Mouse (Mus musculus) brain, embryonic 14.5 days (tissue): ENCODE measurements around the gene Msrb3. TPM values are rescaled to one million over a fixed set of nuclear protein-coding genes. Genes with fewer than 3 reads are reported as not detected.

Experiments used
- DNase-seq: peaks from one replicate; pipeline ENCODE4 v3.0.0-alpha.2; 2011; ENCODE audit warnings: low read depth
- CTCF ChIP-seq: fragments of 200-500 bp; IDR thresholded peaks from 2 replicates; pipeline ENCODE4 v1.5.1; 2012; ENCODE audit warnings: inconsistent platforms, mild to moderate bottlenecking, moderate library complexity, borderline replicate concordance; ENCODE audit not compliant: insufficient read depth, insufficient read length; ENCODE audit errors: extremely low read depth
- POLR2A ChIP-seq: fragments of 200-500 bp; IDR thresholded peaks from 2 replicates; pipeline ENCODE4 v1.6.1; 2012; ENCODE audit warnings: mild to moderate bottlenecking, inconsistent platforms, borderline replicate concordance; ENCODE audit not compliant: poor library complexity, insufficient read depth, insufficient read length, severe bottlenecking; ENCODE audit errors: extremely low read depth
- polyA plus RNA-seq: library from polyadenylated mRNA; depleted of rRNA; stranded (reverse); fragments of >200 nt; gene quantifications from 2 replicates; pipeline ENCODE4 v1.2.3, GENCODE M21; 2012

The Msrb3 gene
- polyA plus RNA-seq, 1 experiment: 4.1 TPM

DNA sequence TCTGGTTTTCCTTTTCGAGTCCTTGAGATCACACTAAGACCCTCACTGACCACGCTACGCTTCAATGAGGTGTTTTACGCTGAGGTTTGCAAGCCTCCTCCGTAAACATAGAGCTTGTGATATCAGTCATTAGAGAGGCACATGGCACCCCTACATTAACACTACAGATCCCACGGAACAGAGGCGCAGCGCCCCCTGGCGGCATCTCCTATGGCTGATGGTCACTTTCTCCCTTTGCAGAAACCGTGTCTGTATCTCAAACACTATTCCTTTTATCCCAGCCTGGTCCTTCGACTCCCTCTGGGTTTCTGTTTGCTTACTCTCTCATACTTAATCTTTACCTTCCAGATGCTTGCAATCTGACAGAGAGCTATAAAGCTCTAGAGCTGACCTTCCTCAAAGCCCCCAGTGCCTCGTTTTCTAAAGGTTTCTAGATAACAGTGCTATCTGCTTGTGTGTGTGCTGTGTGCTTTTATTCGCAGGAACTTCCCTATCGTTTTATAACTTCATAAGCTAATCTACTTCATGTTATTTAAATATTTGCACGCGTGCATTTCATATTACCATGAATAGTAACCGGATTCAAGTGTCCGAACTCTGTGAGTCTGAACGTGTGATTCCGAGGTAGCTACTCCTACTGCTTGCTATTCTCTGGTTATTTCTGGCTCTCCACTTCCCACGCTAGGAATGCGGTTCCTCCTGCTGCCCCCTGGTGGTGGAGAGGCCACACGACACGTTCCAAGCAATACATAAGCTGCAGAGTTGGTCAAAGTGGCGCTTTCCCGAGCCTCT, 23.0 kb downstream of the Msrb3 start:
- TF ChIP-seq POLR2A (no peak), CTCF (peak; percentile 99)

DNA sequence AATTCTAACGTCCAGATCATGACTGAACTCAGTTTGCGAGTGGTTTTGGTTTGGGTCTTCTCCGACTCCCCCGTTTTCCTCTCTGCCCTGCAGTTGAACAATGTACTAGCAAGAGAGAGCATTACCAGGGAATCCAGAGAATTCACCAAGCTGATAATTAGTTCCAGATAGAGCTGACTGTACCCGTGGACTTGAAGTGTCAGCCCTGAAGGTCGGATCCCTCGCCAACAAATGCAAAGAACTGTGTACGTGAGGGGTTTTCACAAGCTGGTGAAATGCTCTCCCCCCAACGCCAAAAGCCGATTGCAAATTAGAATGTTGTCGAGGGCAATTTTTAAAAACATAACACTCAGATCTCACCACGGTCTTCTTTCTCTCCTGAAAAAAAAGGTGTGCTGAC, 24.6 kb downstream of the Msrb3 start:
- no peak for DNase-seq
- TF ChIP-seq CTCF (no peak), POLR2A (no peak)

More for the DNA sequence above, 23.0 kb downstream of the Msrb3 start:
- peak; percentile 90 for DNase-seq

DNA sequence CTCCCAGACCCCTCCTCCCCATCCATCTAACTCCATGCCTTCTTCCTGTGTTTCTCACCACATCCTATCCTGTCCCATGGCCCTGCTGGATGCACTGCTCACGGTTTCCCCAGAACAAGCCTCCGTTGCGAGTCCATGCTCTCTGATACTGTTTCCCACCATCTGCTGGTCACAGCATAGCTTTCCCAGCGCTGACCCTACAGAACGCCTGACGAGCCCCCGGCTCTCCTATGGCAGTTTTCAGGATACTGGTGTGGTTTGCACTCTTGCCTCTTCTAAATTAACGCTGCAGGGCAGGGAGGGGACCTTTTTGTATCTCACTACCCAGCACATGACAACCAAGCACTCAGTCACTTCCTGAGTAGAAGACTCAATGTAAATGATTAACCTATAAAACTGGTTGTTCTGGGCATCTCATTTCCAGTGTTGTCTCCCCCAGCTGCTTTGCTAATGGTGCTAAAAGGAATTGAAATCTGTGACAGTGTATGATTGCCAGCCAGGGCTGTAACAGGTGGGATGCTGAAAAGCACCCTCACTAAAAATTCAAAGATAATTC, 25.2 kb downstream of the Msrb3 start:
- TF ChIP-seq POLR2A: no peak
- no peak for TF ChIP-seq CTCF
- no peak for DNase-seq

DNA sequence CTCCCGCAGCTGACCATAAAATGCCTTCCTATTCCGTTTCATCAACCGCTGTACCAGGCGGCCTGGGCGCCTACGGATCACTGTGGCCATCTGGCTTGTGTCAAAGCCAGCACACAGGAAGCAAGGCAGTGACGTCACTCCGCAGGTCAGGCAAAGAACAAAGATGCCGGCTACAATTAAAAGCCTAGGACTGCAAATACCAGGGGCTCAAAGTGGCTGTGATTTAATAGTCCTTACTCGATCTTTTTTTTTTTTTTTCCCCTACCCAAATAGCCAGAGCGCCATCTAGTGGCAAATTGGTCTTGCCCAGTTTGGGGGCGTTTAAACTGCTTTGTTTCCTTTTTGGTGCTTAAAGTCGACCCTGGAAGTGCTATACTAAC, 26.4 kb downstream of the Msrb3 start:
- DNase-seq: peak; percentile 82
- TF ChIP-seq POLR2A (no peak), CTCF (peak; percentile 56; the same call in 1 of the 2 replicates)

DNA sequence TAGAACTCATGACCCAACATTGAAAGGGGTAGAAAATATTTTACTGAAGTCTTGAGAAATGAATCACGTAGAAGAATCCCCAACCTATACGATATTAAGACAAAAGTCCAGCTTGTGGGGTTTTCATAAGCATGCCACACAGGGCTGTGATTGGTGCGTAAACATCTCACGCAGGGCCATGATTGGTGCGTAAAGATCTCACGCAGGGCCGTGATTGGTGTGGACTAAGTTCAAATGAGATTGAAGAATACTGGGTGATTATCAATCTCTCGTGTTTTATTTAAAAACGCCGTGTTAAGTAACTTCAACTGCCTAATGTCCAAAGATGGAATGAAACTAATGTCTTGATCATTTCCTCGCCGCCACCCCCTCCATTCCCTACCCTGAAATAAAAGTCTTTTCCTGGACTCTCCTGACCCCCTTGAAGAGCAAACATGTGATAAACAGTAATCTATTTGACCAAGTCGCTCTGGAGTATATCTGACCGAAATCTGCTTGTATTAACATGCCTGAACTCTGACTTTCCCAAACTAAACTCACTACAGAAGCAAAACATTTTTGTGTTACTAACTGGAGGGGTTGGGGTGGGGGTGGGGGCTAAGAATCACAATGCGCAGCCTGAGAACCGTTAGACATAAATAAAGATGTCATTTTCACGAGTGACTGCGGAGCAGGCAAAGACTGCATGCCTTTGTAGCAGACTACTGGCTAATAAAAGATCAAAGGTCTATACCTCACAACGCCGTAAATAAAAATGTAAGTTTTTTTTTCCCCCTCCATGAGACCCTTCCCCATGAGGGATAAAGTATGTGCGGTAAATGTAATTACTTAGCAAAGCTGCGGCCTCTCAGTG, 27.0 kb downstream of the Msrb3 start:
- DNase-seq: no peak
- TF ChIP-seq CTCF (no peak), POLR2A (no peak)

DNA sequence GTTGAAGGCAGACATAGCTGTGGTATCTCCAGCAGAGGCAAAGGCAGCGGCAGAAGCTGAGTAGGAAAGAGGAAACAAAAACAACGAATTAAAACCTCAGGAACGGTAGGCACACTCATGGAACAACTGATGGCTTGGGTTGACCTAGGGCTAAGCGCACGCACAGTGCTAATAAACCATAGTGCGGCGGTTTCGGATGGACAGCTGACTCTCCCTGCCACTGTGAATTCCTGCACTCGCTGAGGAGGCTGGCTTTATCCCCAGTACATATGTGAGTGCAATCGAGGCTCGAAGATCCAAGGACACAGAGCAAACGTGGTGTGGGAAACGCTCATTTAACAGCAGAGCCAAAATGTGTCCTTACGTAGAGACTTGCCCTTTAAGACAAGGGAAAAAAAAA, 27.8 kb downstream of the Msrb3 start:
- DNase-seq: no peak
- no peak for TF ChIP-seq POLR2A
- no peak for TF ChIP-seq CTCF

DNA sequence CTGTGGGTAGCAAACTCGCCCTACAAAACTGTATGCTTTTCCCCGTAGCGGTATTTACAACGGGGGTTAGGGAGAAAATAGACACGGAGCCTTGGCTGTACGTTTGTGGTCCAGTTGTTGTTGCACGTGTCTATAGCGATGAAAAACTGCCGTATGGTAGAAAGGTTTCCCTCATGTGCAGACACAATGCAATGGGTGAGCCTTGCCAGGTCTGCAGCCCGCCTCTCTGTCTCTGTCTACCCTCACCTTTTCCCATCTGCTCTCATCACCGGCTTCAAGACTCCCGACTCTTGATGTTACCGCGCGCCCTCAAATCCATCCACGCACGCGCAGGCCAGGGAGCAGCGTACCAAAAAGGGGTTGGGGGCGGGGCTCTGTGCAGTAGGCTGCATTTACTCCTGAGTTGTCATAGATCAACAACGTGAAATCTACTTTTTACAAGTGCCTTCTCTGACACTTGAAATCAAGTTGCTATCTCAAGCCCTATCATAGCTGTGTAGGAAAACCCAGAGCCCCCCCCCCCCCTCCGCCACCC, 29.6 kb downstream of the Msrb3 start:
- DNase-seq: no peak
- no peak for TF ChIP-seq POLR2A
- no peak for TF ChIP-seq CTCF

DNA sequence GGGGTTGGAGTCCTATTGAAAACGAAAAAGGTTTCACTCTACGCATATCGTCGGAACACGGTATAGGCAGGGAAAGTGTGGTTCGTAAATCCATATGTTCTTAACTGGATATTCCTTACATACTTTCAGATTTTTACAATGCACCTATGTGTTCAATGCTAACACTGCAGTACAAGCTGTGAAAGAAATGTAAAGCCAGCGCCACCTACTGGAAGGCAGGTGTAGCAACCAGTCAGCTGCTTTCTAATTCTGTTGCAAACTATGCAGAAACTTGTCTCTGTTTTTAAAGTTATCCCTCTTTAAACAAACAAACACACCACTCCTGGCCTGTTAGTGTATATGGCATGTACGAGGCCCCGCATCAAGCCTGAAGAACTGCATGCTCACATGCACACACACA, 34.5 kb downstream of the Msrb3 start:
- TF ChIP-seq POLR2A (no peak), CTCF (peak; percentile 89)
- DNase-seq: peak; percentile 87

DNA sequence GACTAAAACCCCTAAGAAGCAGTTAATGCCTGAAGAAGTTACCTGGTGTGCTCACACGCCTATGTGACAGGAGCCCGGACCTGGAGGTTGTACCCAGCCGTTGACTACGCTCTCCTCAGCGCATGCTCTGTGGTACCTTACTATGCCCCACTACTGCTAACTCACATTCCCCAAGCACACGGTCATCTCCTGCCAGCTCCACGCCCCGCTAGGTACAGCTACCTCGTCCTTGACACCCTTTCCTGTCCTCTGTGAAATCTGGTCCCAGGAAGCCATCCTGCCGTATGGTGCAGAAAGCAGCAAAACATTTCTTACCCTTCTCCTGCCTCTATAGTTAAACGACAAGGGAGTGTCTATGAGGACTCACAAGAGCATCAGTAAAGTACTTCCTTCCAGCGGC, 37.2 kb downstream of the Msrb3 start:
- no peak for TF ChIP-seq POLR2A
- TF ChIP-seq CTCF: no peak
- no peak for DNase-seq

DNA sequence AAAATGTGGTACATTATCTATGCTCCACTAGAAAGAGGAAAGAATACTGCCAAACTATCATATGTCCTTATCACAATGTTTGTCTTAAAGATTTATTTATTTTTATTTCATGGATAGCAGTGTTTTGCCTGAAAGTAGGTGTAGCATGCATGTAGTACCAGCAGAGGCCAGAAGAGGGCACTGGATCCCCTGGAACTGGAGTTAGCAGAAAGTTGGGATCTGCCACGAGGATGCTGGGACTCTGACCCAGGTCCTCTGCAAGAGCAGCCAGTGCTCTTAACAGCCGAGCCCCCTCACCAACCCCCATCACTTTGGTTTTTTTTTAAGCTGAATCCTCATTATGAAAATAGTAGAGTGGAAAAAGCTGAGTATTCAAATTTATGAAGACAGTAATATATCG, 37.7 kb downstream of the Msrb3 start:
- TF ChIP-seq POLR2A: no peak
- peak; percentile 61 for TF ChIP-seq CTCF
- DNase-seq: no peak

DNA sequence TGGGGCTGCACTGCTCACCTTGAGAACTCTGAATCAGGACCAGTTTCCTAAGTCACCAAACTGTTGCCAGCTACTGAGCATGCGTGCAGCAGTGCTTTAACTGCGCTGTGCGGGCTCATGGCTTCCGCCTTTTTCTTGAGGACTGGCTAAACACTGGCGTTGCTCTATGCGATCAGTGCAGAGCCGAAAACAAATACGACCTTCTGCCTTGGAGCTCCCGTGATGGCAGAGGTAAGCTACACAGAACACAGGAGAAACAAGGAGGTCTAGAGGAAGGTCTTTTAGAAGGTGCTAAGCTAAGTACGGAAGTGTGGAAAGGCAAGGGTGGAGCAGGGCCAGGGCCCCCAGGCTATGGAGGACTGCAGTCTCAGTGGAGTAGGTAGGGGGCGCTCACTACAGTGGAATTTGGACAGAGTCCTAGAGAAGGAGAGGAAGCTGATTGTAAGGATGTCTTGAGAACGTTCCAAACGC, 41.3 kb downstream of the Msrb3 start:
- DNase-seq: peak; percentile 79
- TF ChIP-seq CTCF (peak; percentile 65; the same call in 1 of the 2 replicates), POLR2A (no peak)

DNA sequence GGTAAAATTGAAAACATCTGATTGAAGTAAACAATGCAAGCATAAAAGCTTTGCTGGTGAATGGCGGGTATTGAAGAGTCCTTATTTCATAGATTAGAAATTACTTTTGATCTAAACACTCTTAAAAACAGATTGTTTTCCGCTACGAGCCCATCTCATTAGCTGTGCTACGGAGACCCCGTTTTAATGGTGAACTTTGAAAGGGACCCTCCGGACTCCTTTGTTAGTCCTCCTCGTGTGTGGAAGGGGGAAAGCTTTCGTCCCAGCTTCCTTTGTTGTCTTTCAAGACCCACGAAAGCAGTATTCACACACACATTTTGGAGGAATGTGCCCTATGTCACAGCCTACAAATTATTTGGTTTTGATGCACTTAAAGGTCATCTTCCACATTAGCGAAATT, 44.6 kb downstream of the Msrb3 start:
- TF ChIP-seq POLR2A (no peak), CTCF (no peak)
- DNase-seq: peak; percentile 53

DNA sequence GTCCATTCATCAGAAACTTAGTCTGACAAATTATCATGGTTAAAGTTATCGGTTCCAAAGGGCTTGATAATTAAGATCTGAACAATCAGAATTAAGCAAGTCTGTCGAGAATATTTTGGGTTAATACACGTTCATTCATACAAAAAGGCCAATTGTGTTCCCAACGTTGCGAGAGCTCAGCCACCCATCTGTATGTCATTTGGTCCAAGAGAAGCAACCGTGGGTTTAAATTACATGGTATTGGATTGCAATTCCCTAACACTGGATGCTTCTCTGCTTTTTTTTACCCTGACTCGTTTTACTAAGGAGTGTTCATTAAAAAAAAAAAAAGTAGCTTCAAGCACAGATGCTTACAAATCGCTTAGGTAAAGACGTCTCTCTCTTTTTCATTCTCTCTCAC, 45.1 kb downstream of the Msrb3 start:
- no peak for DNase-seq
- TF ChIP-seq CTCF (no peak), POLR2A (no peak)
